Mouse (Mus musculus) CH12.LX (cell line): Measurements from ENCODE around the gene Lsm2.
"Not testable (repeated sequence)": the region's sequence is repeated elsewhere in the genome, so short reads cannot be mapped to it uniquely, and the experiment has no call there.

ENCODE experiments used
- CHD2 ChIP-seq: IDR thresholded peaks from 2 replicates; pipeline ENCODE4 v1.6.1; 2011; ENCODE audit warnings: low read length, improper control_type of control experiment
- CTCF ChIP-seq, 2 experiments: IDR thresholded peaks in 1 of 2; conservative IDR thresholded peaks in 1 of 2; 2 replicates each; pipeline ENCODE4 v1.5.1; 2011 to 2012; ENCODE audit warnings: low read depth in 2 of 2, low read length in 2 of 2, improper control_type of control experiment in 1 of 2, inconsistent platforms in 1 of 2, mild to moderate bottlenecking in 1 of 2, moderate library complexity in 1 of 2
- EP300 ChIP-seq: IDR thresholded peaks from 2 replicates; pipeline ENCODE4 v1.6.1; 2011; ENCODE audit warnings: low read length, improper control_type of control experiment
- MXI1 ChIP-seq: IDR thresholded peaks from 2 replicates; pipeline ENCODE4 v1.6.1; 2011; ENCODE audit warnings: mild to moderate bottlenecking, low read depth, low read length, improper control_type of control experiment
- POLR2A ChIP-seq: IDR thresholded peaks from 2 replicates; pipeline ENCODE4 v1.6.1; 2011; ENCODE audit warnings: low read depth, mild to moderate bottlenecking, improper control_type of control experiment, low read length
- TCF12 ChIP-seq: IDR thresholded peaks from 2 replicates; pipeline ENCODE4 v1.6.1; 2014; ENCODE audit warnings: low read depth, mild to moderate bottlenecking, inconsistent platforms, low read length, improper control_type of control experiment
- ZNF384 ChIP-seq: IDR thresholded peaks from 2 replicates; pipeline ENCODE4 v1.6.1; 2012; ENCODE audit warnings: low read depth, low read length, improper control_type of control experiment, inconsistent platforms

DNA sequence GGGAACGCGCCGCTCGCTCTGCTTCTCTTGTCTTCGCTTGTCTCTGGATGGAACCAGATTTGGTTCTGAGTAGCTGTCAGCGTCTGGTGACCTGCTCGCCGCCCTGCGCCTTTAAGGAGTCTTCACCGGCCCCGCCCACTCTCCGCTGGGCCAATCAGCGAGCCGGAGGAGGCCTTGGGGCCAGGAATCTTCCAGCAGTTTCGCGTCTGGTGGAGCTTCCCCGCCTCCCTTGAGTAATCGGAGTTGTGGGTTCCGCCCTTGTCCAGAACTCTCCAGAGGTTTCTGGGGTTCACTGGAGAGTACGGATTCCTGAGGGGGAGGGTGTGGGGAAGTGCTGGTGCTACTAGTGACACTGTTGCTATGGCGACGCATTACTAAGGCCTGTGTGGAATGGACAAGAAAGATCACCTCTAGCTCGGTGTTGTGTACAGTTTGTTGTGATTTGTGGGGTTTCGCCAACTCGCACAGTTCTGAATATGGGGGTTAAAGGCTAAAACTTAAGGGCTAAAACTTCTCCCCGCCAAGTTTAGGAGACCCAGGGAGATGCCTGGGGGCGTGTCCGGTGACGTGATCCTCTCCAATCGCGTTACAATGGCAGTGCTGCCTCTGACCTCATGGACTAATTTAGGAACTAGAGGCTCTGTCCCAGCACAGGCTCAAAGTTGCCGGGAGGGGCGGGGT, 9.5 kb upstream of the Lsm2 start, which contains the start of the genes Hspa1a and Hspa1l:
- not testable (repeated sequence) for TF ChIP-seq EP300; TCF12; CTCF (conservative IDR thresholded peaks at IDR 0.05 in 1 of 2, IDR thresholded peaks at IDR 0.05 in 1 of 2; ENCODE audit: low read depth in 2 of 2, low read length in 2 of 2); CHD2; POLR2A; ZNF384; MXI1
